Comparison of ENCODE assay signal across 9 mouse cellular contexts in genomic region chr17:37203206-37203916, GRCm38 (mm10). TPM values are rescaled to one million over a fixed set of nuclear protein-coding genes. Genes with fewer than 3 reads are reported as not detected.
DNase-seq lines count a peak whose midpoint lies in the region; ATAC-seq lines count a peak whose summit lies in the region.
"Had no signal": no experiment of that assay in that cellular context is flagged by ENCODE, and none has a peak within 500 bp of the region (broad histone marks: within the 10 kb centered on the region; RNA-seq: fewer than 3 reads in every experiment).

No protein-coding gene starts in this region.

- H3K4me2 ChIP-seq in forebrain, embryonic 13.5 days = no peak overlapping the region
- H3K4me2 ChIP-seq: liver, embryonic 15.5 days had no signal

- DNase-seq in ES-CJ7 (ENCODE audit: low read depth, low spot score) = peak; percentile 88
- peak; percentile 17 for DNase-seq in c-Kit-negative CD71-positive TER-119-positive erythroid progenitor cells, embryonic 14.5 days (ENCODE audit: low read depth, low spot score)
- DNase-seq in hindbrain, embryonic 10.5 days (ENCODE audit: low spot score) = peak; percentile 73
- peak; percentile 67 to 91 for DNase-seq in layer of hippocampus, adult 8-10 months (ENCODE audit: low spot score in 2 of 2)
- DNase-seq in lung, postnatal 10 days = peak; percentile 80
- DNase-seq in retina, embryonic 14.5 days (ENCODE audit: low spot score) = peak; percentile 93
- DNase-seq in thymus, postnatal 4 days = peak; percentile 77

- no peaks in the 10 kb centered on the region for H3K36me3 ChIP-seq in forebrain, embryonic 13.5 days (ENCODE audit: poor library complexity, severe bottlenecking)
- H3K36me3 ChIP-seq in hindbrain, embryonic 10.5 days = no peaks in the 10 kb centered on the region
- H3K36me3 ChIP-seq: liver, embryonic 15.5 days had no signal

- 0% methylated on average over 4 of the region's 4 CpGs for WGBS in forebrain, embryonic 13.5 days
- WGBS in hindbrain, embryonic 10.5 days = under 1% methylated on average over 4 of the region's 4 CpGs

- ATAC-seq in forebrain, embryonic 13.5 days = peak; percentile 89

- no peak overlapping the region for H3K9ac ChIP-seq in forebrain, embryonic 13.5 days
- H3K9ac ChIP-seq: liver, embryonic 15.5 days had no signal

- no peak overlapping the region for H3K4me3 ChIP-seq in forebrain, embryonic 13.5 days
- H3K4me3 ChIP-seq in hindbrain, embryonic 10.5 days = no peak overlapping the region
- H3K4me3 ChIP-seq: liver, embryonic 15.5 days had no signal

- H3K27ac ChIP-seq in forebrain, embryonic 13.5 days = no peak overlapping the region
- H3K27ac ChIP-seq in hindbrain, embryonic 10.5 days = no peak overlapping the region
- H3K27ac ChIP-seq: liver, embryonic 15.5 days had no signal

- no peaks in the 10 kb centered on the region for H3K4me1 ChIP-seq in forebrain, embryonic 13.5 days
- H3K4me1 ChIP-seq in hindbrain, embryonic 10.5 days (replicated peaks) = no peaks in the 10 kb centered on the region
- H3K4me1 ChIP-seq: liver, embryonic 15.5 days had no signal

- peaks cover 4% of the 10 kb centered on the region for H3K27me3 ChIP-seq in forebrain, embryonic 13.5 days
- peaks cover 11% of the 10 kb centered on the region for H3K27me3 ChIP-seq in hindbrain, embryonic 10.5 days (ENCODE audit: insufficient read depth, poor library complexity, severe bottlenecking)

- H3K9me3 ChIP-seq in forebrain, embryonic 13.5 days (replicated peaks) = no peaks in the 10 kb centered on the region
- no peaks in the 10 kb centered on the region for H3K9me3 ChIP-seq in hindbrain, embryonic 10.5 days
- H3K9me3 ChIP-seq: liver, embryonic 15.5 days had no signal

RNA-seq across cellular contexts. Expression of gene Olfr94, which starts 2.6 kb away (rescaled TPM):
- not detected in 2 replicates for polyA plus RNA-seq in forebrain, embryonic 13.5 days (2015; fragmentation: Nextera tagmentation; extraction: Ambion mirVana)
- not detected in 2 replicates for polyA plus RNA-seq in hindbrain, embryonic 10.5 days (2016; fragmentation: Nextera tagmentation; extraction: Ambion mirVana)
- total RNA-seq in layer of hippocampus, adult 8-10 months (2022) = not detected
- polyA plus RNA-seq: liver, embryonic 15.5 days had no signal

RNA-seq across cellular contexts. Expression of gene Olfr95, which starts 9.6 kb away (rescaled TPM):
- polyA plus RNA-seq in forebrain, embryonic 13.5 days (2015; fragmentation: Nextera tagmentation; extraction: Ambion mirVana) = not detected in 2 replicates
- polyA plus RNA-seq in hindbrain, embryonic 10.5 days (2016; fragmentation: Nextera tagmentation; extraction: Ambion mirVana) = not detected in 2 replicates
- total RNA-seq in layer of hippocampus, adult 8-10 months (2022) = not detected
- polyA plus RNA-seq: liver, embryonic 15.5 days had no signal

RNA-seq across cellular contexts. Expression of gene Ubd, which starts 9.7 kb away (rescaled TPM):
- not detected in 2 replicates for polyA plus RNA-seq in forebrain, embryonic 13.5 days (2015; fragmentation: Nextera tagmentation; extraction: Ambion mirVana)
- not detected in 2 replicates for polyA plus RNA-seq in hindbrain, embryonic 10.5 days (2016; fragmentation: Nextera tagmentation; extraction: Ambion mirVana)
- not detected for total RNA-seq in layer of hippocampus, adult 8-10 months (2022)
- polyA plus RNA-seq: liver, embryonic 15.5 days had no signal

RNA-seq across cellular contexts. Expression of gene Olfr96, which starts 16.6 kb away (rescaled TPM):
- not detected in 2 replicates for polyA plus RNA-seq in forebrain, embryonic 13.5 days (2015; fragmentation: Nextera tagmentation; extraction: Ambion mirVana)
- polyA plus RNA-seq in hindbrain, embryonic 10.5 days (2016; fragmentation: Nextera tagmentation; extraction: Ambion mirVana) = not detected in 2 replicates
- total RNA-seq in layer of hippocampus, adult 8-10 months (2022) = not detected
- polyA plus RNA-seq: liver, embryonic 15.5 days had no signal

RNA-seq across cellular contexts. Expression of gene Olfr97, which starts 33.8 kb away (rescaled TPM):
- polyA plus RNA-seq in forebrain, embryonic 13.5 days (2015; fragmentation: Nextera tagmentation; extraction: Ambion mirVana) = not detected in 2 replicates
- polyA plus RNA-seq in hindbrain, embryonic 10.5 days (2016; fragmentation: Nextera tagmentation; extraction: Ambion mirVana) = not detected in 2 replicates
- total RNA-seq in layer of hippocampus, adult 8-10 months (2022) = not detected
- polyA plus RNA-seq: liver, embryonic 15.5 days had no signal

Comparison
In these comparisons a context has a peak if more than half of its experiments do, and no peak if none do; other contexts are left out.
1. DNase-seq: peak in every context shown above with its lines; median percentile 93 in retina, embryonic 14.5 days; 88 in ES-CJ7; 80 in lung, postnatal 10 days; 79 in layer of hippocampus, adult 8-10 months; 77 in thymus, postnatal 4 days; 73 in hindbrain, embryonic 10.5 days; 17 in c-Kit-negative CD71-positive TER-119-positive erythroid progenitor cells, embryonic 14.5 days.